ENCODE assay signal across 18 mouse cellular contexts in genomic region chr17:80241594-80241993, GRCm38 (mm10). TPM values are rescaled to one million over a fixed set of nuclear protein-coding genes. Genes with fewer than 3 reads are reported as not detected.
"Had no signal": no experiment of that assay in that cellular context is flagged by ENCODE, and none has a peak within 500 bp of the region (broad histone marks: within the 10 kb centered on the region; RNA-seq: fewer than 3 reads in every experiment).

No protein-coding gene starts in this region.

- H3K4me3 ChIP-seq: lung, embryonic 15.5 days; megakaryocyte, embryonic 14.5 days; midbrain, embryonic 13.5 days; midbrain, embryonic 15.5 days; neural tube, embryonic 12.5 days; stomach, embryonic 15.5 days had no signal

- H3K27ac ChIP-seq: lung, embryonic 15.5 days; macrophage; midbrain, embryonic 13.5 days; midbrain, embryonic 15.5 days; neural tube, embryonic 12.5 days; stomach, embryonic 15.5 days; stomach, postnatal 0 days had no signal

- DNase-seq: lung, adult 2 months; lung, postnatal 14 days; lung, postnatal 36 days; right cerebral cortex, postnatal 14 days; thymus, adult 2 months; thymus, postnatal 14 days; thymus, postnatal 36 days had no signal

- ATAC-seq: lung, postnatal 0 days; midbrain, embryonic 13.5 days; midbrain, embryonic 15.5 days had no signal

- H3K4me2 ChIP-seq: lung, embryonic 15.5 days; midbrain, embryonic 11.5 days; midbrain, embryonic 13.5 days; midbrain, embryonic 15.5 days; neural tube, embryonic 12.5 days; stomach, embryonic 15.5 days had no signal

- H3K9me3 ChIP-seq: lung, embryonic 15.5 days; megakaryocyte, embryonic 14.5 days; midbrain, embryonic 13.5 days; midbrain, embryonic 15.5 days; neural tube, embryonic 12.5 days; stomach, embryonic 15.5 days had no signal

- H3K9ac ChIP-seq: lung, embryonic 15.5 days; midbrain, embryonic 13.5 days; midbrain, embryonic 15.5 days; neural tube, embryonic 12.5 days; stomach, embryonic 15.5 days had no signal

- H3K27me3 ChIP-seq: lung, embryonic 15.5 days; megakaryocyte, embryonic 14.5 days; midbrain, embryonic 13.5 days; midbrain, embryonic 15.5 days; neural tube, embryonic 12.5 days; stomach, embryonic 15.5 days had no signal

- H3K4me1 ChIP-seq: megakaryocyte, embryonic 14.5 days; midbrain, embryonic 13.5 days; midbrain, embryonic 15.5 days; neural tube, embryonic 12.5 days; stomach, embryonic 15.5 days had no signal

RNA-seq across cellular contexts. Expression of gene Ttc39d, which starts 34.3 kb away (rescaled TPM):
- polyA plus RNA-seq: macrophage; midbrain, embryonic 11.5 days; neural tube, embryonic 12.5 days; spleen, adult 2 months; thymus, adult 2 months had no signal
